Mouse (Mus musculus) kidney, embryonic 14.5 days (tissue): ENCODE data around the gene Sim2. TPM values are rescaled to one million over a fixed set of nuclear protein-coding genes. Genes with fewer than 3 reads are reported as not detected.

Experiments
- ATAC-seq: fragments of 200-750 bp; cut with Nextera tagmentation; 2 replicates; pipeline ENCODE4 v1.8.0; 2017; ENCODE audit warnings: moderate number of reproducible peaks, mild to moderate bottlenecking, moderate TSS enrichment, moderate library complexity; ENCODE audit not compliant: low FRiP score, low TSS enrichment
- H3K27ac ChIP-seq: fragments of 300-500 bp; sonication (generic); 2 replicates; pipeline ENCODE4 v1.5.1; 2014; ENCODE audit warnings: low read depth, mild to moderate bottlenecking, low read length, moderate library complexity, mixed read lengths
- H3K27me3 ChIP-seq: fragments of 300-500 bp; sonication (generic); 2 replicates; pipeline ENCODE4 v1.6.1; 2014; ENCODE audit warnings: mild to moderate bottlenecking, low read length; ENCODE audit not compliant: control insufficient read depth, insufficient read depth
- H3K36me3 ChIP-seq: fragments of 300-500 bp; sonication (generic); 2 replicates; pipeline ENCODE4 v1.6.1; 2014; ENCODE audit warnings: low read length, mixed read lengths; ENCODE audit not compliant: control insufficient read depth, insufficient read depth
- H3K4me1 ChIP-seq: fragments of 300-500 bp; sonication (generic); 2 replicates; pipeline ENCODE4 v1.6.1; 2014; ENCODE audit warnings: low read length, mixed read lengths; ENCODE audit not compliant: control insufficient read depth, insufficient read depth
- H3K4me2 ChIP-seq: fragments of 300-500 bp; sonication (generic); replicated peaks from 2 replicates; pipeline ENCODE4 v1.6.1; 2014; ENCODE audit warnings: low read depth, mild to moderate bottlenecking, low read length
- H3K4me3 ChIP-seq: fragments of 300-500 bp; sonication (generic); 2 replicates; pipeline ENCODE4 v1.5.1; 2014; ENCODE audit warnings: mild to moderate bottlenecking, low read length
- H3K9ac ChIP-seq: fragments of 300-500 bp; sonication (generic); 2 replicates; pipeline ENCODE4 v1.6.1; 2014; ENCODE audit warnings: low read depth, mild to moderate bottlenecking, low read length, moderate library complexity
- H3K9me3 ChIP-seq: fragments of 300-500 bp; sonication (generic); 2 replicates; pipeline ENCODE4 v1.6.1; 2016; ENCODE audit warnings: low read length; ENCODE audit not compliant: control insufficient read depth
- WGBS: fragments of 180-500 bp; shearing (Covaris S2); extraction: QIAGEN DNeasy Blood & Tissue Kit; methylation state at CpG from one replicate; pipeline ENCODE4 v1.1.7; 2014; 5-methylcytosine and 5-hydroxymethylcytosine counted together
- polyA plus RNA-seq: library from polyadenylated mRNA; unstranded; fragments of >200 nt; fragmentation: Nextera tagmentation; extraction: Ambion mirVana; gene quantifications from 2 replicates; pipeline ENCODE4 v1.2.1, GENCODE M21; 2014

The Sim2 gene
- polyA plus RNA-seq, 1 experiment from 2014 or later = 2.5 TPM

GRCm38 (mm10) chr16:94117333-94117732 is 32.6 kb downstream of the Sim2 start:
- Histone ChIP-seq H3K4me1 (no peaks in the 10 kb centered on the region), H3K4me3 (no peak overlapping the region), H3K4me2 (no peak overlapping the region), H3K27ac (no peak overlapping the region), H3K27me3 (peaks cover 11% of the 10 kb centered on the region), H3K9ac (no peak overlapping the region), H3K9me3 (no peaks in the 10 kb centered on the region), H3K36me3 (no peaks in the 10 kb centered on the region)
- ATAC-seq = no peak
- WGBS = 64% methylated on average over 6 of the region's 6 CpGs

- Histone ChIP-seq H3K4me2 (no peak overlapping the region), H3K9ac (no peak overlapping the region), H3K27ac (no peak overlapping the region), H3K27me3 (peaks cover 21% of the 10 kb centered on the region), H3K4me1 (no peaks in the 10 kb centered on the region), H3K4me3 (no peak overlapping the region), H3K9me3 (no peaks in the 10 kb centered on the region), H3K36me3 (no peaks in the 10 kb centered on the region)
- 100% methylated on average over 1 of the region's 1 CpGs for WGBS
- ATAC-seq = no peak
Observed at GRCm38 (mm10) chr16:94118394-94118793, 33.7 kb downstream of the Sim2 start.

GRCm38 (mm10) chr16:94122347-94122746 is 37.6 kb downstream of the Sim2 start:
- no peak for ATAC-seq
- no peak overlapping the region for H3K27ac ChIP-seq
- H3K36me3 ChIP-seq = no peaks in the 10 kb centered on the region
- H3K9ac ChIP-seq = no peak overlapping the region
- H3K4me3 ChIP-seq = no peak overlapping the region
- peaks cover 59% of the 10 kb centered on the region for H3K27me3 ChIP-seq
- peaks cover 5% of the 10 kb centered on the region for H3K4me1 ChIP-seq
- WGBS = 80% methylated on average over 3 of the region's 3 CpGs
- H3K9me3 ChIP-seq = no peaks in the 10 kb centered on the region
- no peak overlapping the region for H3K4me2 ChIP-seq

- 85% methylated on average over 11 of the region's 11 CpGs for WGBS
- no peaks in the 10 kb centered on the region for H3K36me3 ChIP-seq
- no peak overlapping the region for H3K27ac ChIP-seq
- H3K9ac ChIP-seq = no peak overlapping the region
- ATAC-seq = no peak
- H3K27me3 ChIP-seq = peaks cover 62% of the 10 kb centered on the region
- no peaks in the 10 kb centered on the region for H3K9me3 ChIP-seq
- H3K4me1 ChIP-seq = peaks cover 5% of the 10 kb centered on the region
- H3K4me2 ChIP-seq = no peak overlapping the region
- H3K4me3 ChIP-seq = no peak overlapping the region
Observed at GRCm38 (mm10) chr16:94123247-94123646, 38.5 kb downstream of the Sim2 start.

GRCm38 (mm10) chr16:94125172-94125981 is 40.6 kb downstream of the Sim2 start:
- Histone ChIP-seq H3K36me3 (no peaks in the 10 kb centered on the region), H3K27me3 (peaks cover 62% of the 10 kb centered on the region), H3K4me1 (peaks cover 5% of the 10 kb centered on the region), H3K4me3 (peak overlapping the region; percentile 47), H3K9ac (peak overlapping the region; percentile 60), H3K9me3 (no peaks in the 10 kb centered on the region), H3K27ac (no peak overlapping the region), H3K4me2 (peak overlapping the region; percentile 96)
- 2% methylated on average over 63 of the region's 83 CpGs for WGBS
- ATAC-seq = peak; percentile 70

GRCm38 (mm10) chr16:94126200-94126599 is 41.5 kb downstream of the Sim2 start:
- Histone ChIP-seq H3K27me3 (peaks cover 62% of the 10 kb centered on the region), H3K4me3 (no peak overlapping the region), H3K4me2 (no peak overlapping the region), H3K9me3 (no peaks in the 10 kb centered on the region), H3K9ac (no peak overlapping the region), H3K27ac (no peak overlapping the region), H3K4me1 (peaks cover 5% of the 10 kb centered on the region), H3K36me3 (no peaks in the 10 kb centered on the region)
- WGBS = 42% methylated on average over 9 of the region's 9 CpGs
- ATAC-seq = no peak

GRCm38 (mm10) chr16:94128236-94128835 is 43.6 kb downstream of the Sim2 start:
- Histone ChIP-seq H3K9me3 (no peaks in the 10 kb centered on the region), H3K4me2 (no peak overlapping the region), H3K4me1 (peaks cover 5% of the 10 kb centered on the region), H3K27ac (no peak overlapping the region), H3K4me3 (no peak overlapping the region), H3K9ac (no peak overlapping the region), H3K27me3 (peaks cover 42% of the 10 kb centered on the region), H3K36me3 (no peaks in the 10 kb centered on the region)
- 66% methylated on average over 2 of the region's 2 CpGs for WGBS
- ATAC-seq = no peak

GRCm38 (mm10) chr16:94134218-94134617 is 49.5 kb downstream of the Sim2 start:
- Histone ChIP-seq H3K4me1 (no peaks in the 10 kb centered on the region), H3K27me3 (no peaks in the 10 kb centered on the region), H3K9ac (no peak overlapping the region), H3K4me2 (no peak overlapping the region), H3K36me3 (no peaks in the 10 kb centered on the region), H3K27ac (no peak overlapping the region), H3K4me3 (no peak overlapping the region), H3K9me3 (no peaks in the 10 kb centered on the region)
- ATAC-seq = no peak
- 62% methylated on average over 10 of the region's 10 CpGs for WGBS

GRCm38 (mm10) chr16:94140746-94141145 is 56.0 kb downstream of the Sim2 start:
- no peak overlapping the region for H3K9ac ChIP-seq
- H3K4me3 ChIP-seq = no peak overlapping the region
- H3K4me2 ChIP-seq = no peak overlapping the region
- peaks cover 13% of the 10 kb centered on the region; the same call in 1 of the 2 replicates for H3K4me1 ChIP-seq
- no peaks in the 10 kb centered on the region for H3K36me3 ChIP-seq
- ATAC-seq = peak; percentile 25; the same call in 1 of the 2 replicates
- H3K27ac ChIP-seq = no peak overlapping the region
- 46% methylated on average over 10 of the region's 10 CpGs for WGBS
- H3K9me3 ChIP-seq = no peaks in the 10 kb centered on the region
- no peaks in the 10 kb centered on the region for H3K27me3 ChIP-seq
